Mouse (Mus musculus) limb, embryonic 10.5 days (tissue): ENCODE measurements around the gene Vmn1r74. TPM values are rescaled to one million over a fixed set of nuclear protein-coding genes. Genes with fewer than 3 reads are reported as not detected.
"Not testable (repeated sequence)": the region's sequence is repeated elsewhere in the genome, so short reads cannot be mapped to it uniquely, and the experiment has no call there.

Experiments
- DNase-seq: peaks from one replicate; pipeline ENCODE4 v3.0.0-alpha.2; 2017; ENCODE audit warnings: low spot score
- H3K27ac ChIP-seq: fragments of 300-500 bp; sonication (generic); 2 replicates; pipeline ENCODE4 v1.5.1; 2016; ENCODE audit warnings: mild to moderate bottlenecking
- H3K27me3 ChIP-seq: fragments of 300-500 bp; sonication (generic); 2 replicates; pipeline ENCODE4 v1.6.1; 2016; ENCODE audit warnings: low read depth, mild to moderate bottlenecking; ENCODE audit not compliant: poor library complexity, severe bottlenecking
- H3K36me3 ChIP-seq: fragments of 300-500 bp; sonication (generic); 2 replicates; pipeline ENCODE4 v1.6.1; 2016; ENCODE audit warnings: mild to moderate bottlenecking, moderate library complexity
- H3K4me1 ChIP-seq: fragments of 300-500 bp; sonication (generic); 2 replicates; pipeline ENCODE4 v1.6.1; 2016
- H3K4me3 ChIP-seq: fragments of 300-500 bp; sonication (generic); 2 replicates; pipeline ENCODE4 v1.5.1; 2016; ENCODE audit warnings: mild to moderate bottlenecking, moderate library complexity
- H3K9me3 ChIP-seq: fragments of 300-500 bp; sonication (generic); replicated peaks from 2 replicates; pipeline ENCODE4 v1.6.1; 2016; ENCODE audit warnings: mild to moderate bottlenecking
- WGBS: fragments of 180-500 bp; shearing (Covaris S2); methylation state at CpG from one replicate; pipeline ENCODE4 v1.1.7; 2016; 5-methylcytosine and 5-hydroxymethylcytosine counted together
- polyA plus RNA-seq: library from polyadenylated mRNA; unstranded; fragments of >200 nt; fragmentation: Nextera tagmentation; extraction: Ambion mirVana; gene quantifications from 2 replicates; pipeline ENCODE4 v1.2.1, GENCODE M21; 2016

Gene Vmn1r74
- not detected in 2 replicates for polyA plus RNA-seq

DNA sequence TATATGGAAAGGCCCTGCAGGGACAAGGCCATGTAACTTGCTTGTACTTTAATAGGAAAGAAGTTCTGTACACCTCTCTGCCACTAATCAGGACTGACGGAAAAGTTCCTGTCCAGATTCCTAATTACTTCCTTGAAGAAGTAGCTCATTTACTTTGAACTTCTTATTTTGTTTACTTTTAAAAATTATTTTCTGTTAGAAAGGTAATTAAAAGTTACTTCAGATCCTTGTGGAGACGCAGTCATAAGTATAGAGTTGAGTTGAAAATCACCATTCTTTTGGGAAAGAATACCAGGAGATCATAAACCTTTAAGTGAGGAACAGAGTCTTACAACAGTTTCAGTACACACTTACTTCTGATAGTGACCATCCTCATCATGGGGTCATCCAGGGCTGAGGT lies at the start of gene Vmn1r74:
Gene Vmn1r74 (plus strand): TSS at position 301 of the 400 bp plus-strand sequence.
- no peak within 1 kb of the TSS for H3K4me3 ChIP-seq
- no peak for DNase-seq
- no peaks in the 10 kb centered on the region for H3K4me1 ChIP-seq
- H3K27me3 ChIP-seq, result no peaks in the 10 kb centered on the region
- H3K36me3 ChIP-seq, result no peaks in the 10 kb centered on the region
- H3K9me3 ChIP-seq, result no peaks in the 10 kb centered on the region; the same call in 1 of the 2 replicates
- WGBS, result 85% methylated on average over 2 of the region's 2 CpGs
- H3K27ac ChIP-seq, result no peak within 1 kb of the TSS

DNA sequence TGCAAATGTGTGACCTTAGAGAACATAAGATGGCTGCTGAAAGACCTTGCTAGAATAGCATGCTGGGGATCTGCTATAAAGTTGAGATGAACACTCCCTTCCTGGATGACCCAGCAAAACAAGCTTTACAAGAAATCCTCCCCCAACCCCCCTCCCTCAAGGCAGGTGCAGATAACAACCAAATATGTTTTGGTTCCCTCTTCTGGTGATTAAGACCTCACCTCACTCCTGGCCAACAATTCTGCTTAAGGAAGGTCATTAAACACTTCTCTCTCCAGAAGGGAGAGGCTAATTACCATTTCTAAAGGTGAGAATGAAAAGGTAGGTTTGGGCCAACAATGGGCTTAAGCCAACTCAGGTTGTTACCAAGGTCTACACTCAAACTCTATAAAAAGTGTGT lies 20.0 kb upstream of the Vmn1r74 start:
- H3K36me3 ChIP-seq, result no peaks in the 10 kb centered on the region
- H3K4me1 ChIP-seq, result no peaks in the 10 kb centered on the region
- H3K4me3 ChIP-seq, result no peak overlapping the region
- no peak for DNase-seq
- no peak overlapping the region for H3K27ac ChIP-seq
- 0 out of 2 replicates have a peak, but pooled peaks cover 4% of the 10 kb centered on the region for H3K9me3 ChIP-seq
- no peaks in the 10 kb centered on the region for H3K27me3 ChIP-seq

DNA sequence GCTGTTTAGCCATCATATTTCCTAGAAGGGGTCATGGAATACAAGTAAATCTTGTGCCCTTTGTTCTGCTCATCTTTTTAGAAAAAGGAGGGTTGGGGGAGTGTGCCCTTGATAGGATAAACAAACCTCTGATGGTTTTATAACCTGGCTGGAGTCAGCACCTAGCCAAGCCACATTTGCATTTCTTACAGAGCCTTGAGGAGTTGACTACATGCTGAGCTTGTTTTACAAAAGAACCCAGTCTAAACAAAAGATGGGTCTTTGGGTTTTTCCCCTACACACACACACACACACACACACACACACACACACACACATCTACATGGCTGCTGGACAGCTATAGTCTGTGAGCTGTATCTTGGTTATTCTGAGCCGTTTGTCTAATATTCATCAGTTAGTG lies 11.6 kb upstream of the Vmn1r74 start:
- H3K4me1 ChIP-seq, result no peaks in the 10 kb centered on the region

DNA sequence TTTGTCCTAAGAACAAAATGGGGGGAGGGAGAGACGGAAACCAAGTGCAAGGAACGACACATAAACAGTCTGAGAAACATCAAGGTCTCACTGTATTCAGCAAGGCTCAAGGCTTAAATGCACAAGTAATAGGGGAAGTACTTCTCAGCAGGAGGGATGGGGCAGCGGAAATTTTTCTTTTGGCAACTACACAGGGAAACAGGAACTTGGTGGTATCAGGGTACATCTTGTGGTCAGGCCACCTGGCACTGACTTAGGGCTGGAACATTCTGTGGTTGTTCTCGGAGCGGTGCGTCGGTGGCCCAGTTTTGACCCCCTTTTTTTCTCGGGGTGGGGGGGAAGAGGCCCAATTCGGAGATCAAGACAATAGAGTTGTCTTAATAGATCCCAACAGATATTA lies 10.5 kb upstream of the Vmn1r74 start:
- DNase-seq, H3K9me3 ChIP-seq, H3K36me3 ChIP-seq, H3K27me3 ChIP-seq, H3K4me3 ChIP-seq, H3K27ac ChIP-seq, H3K4me1 ChIP-seq: not testable (repeated sequence)
- WGBS, result 89% methylated on average over 9 of the region's 9 CpGs

More for the DNA sequence above, 11.6 kb upstream of the Vmn1r74 start:
- Histone ChIP-seq H3K9me3 (peaks cover 10% of the 10 kb centered on the region; the same call in 1 of the 2 replicates), H3K4me3 (no peak overlapping the region), H3K27ac (no peak overlapping the region), H3K27me3 (no peaks in the 10 kb centered on the region), H3K36me3 (no peaks in the 10 kb centered on the region)
- DNase-seq, result no peak
- 95% methylated on average over 1 of the region's 1 CpGs for WGBS

DNA sequence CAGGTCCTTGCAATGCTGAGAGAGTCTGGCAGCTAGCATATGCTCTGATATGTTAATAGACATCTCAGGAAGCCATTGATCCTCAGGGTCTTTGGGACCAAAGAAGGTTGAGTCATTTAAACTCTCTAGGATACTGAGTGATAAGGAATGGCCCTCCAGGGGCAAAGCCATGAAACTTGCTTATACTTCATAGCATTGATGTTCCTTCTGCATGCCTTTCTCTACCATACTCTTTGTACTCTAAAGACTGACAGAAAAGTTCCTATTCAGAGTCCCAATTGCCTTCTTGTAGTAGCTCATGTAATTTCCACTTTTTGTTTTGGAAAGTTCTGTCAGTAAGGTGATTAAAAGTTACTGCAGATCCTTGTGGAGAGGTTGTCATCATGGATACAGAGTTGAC lies 40.5 kb downstream of the Vmn1r74 start, which contains the start of gene Vmn1r75:
Gene Vmn1r75 (plus strand): TSS at position 301 of the 400 bp plus-strand sequence.
- no peak for DNase-seq
- Histone ChIP-seq H3K27me3 (no peaks in the 10 kb centered on the region), H3K36me3 (no peaks in the 10 kb centered on the region), H3K27ac (no peak within 1 kb of the TSS), H3K4me1 (no peaks in the 10 kb centered on the region), H3K4me3 (no peak within 1 kb of the TSS), H3K9me3 (no peaks in the 10 kb centered on the region)

Other genes starting within 250 kb of the Vmn1r74 start
- gene Zscan4-ps3, start 224.7 kb upstream of the Vmn1r74 start, polyA plus RNA-seq, result not detected in 2 replicates
- not detected in 2 replicates for gene Vmn1r72, start 153.8 kb upstream of the Vmn1r74 start, polyA plus RNA-seq
- not detected in 2 replicates for gene Vmn1r73, start 103.7 kb upstream of the Vmn1r74 start, polyA plus RNA-seq
- not detected in 2 replicates for gene Vmn1r75, start 40.6 kb downstream of the Vmn1r74 start, polyA plus RNA-seq
- not detected in 2 replicates for gene Vmn1r76, start 104.2 kb downstream of the Vmn1r74 start, polyA plus RNA-seq
- gene Vmn1r77, start 202.8 kb downstream of the Vmn1r74 start, polyA plus RNA-seq, result not detected in 2 replicates